Mouse (Mus musculus): Measurements from ENCODE around the gene Ckap4. TPM values are rescaled to one million over a fixed set of nuclear protein-coding genes. Genes with fewer than 3 reads are reported as not detected.
"Not testable (repeated sequence)": the region's sequence is repeated elsewhere in the genome, so short reads cannot be mapped to it uniquely, and the experiment has no call there.

Ckap4 gene
- polyA plus RNA-seq, 1 experiment from 2014 or later, result 91.5 TPM

DNA sequence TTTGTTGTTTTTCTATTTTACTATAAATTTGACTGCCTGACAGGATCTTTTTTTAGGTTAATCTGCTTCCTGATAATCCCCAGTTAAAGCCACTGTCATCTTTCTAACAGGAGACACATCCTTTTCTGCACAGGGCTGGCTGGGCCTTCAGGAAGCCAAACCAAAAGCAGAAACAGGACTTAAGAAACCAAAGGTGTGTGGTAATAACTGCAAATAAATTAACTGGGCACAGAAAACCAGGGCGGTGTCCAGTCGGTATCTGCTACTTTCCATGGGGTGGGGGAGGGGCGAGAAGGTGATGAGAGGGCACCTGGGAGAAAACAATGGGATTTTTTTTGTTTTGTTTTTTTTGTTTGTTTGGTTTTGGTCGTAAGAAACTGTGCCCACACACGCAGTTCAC, 6.8 kb downstream of the Ckap4 start:
- peaks cover 78% of the 10 kb centered on the region for H3K36me3 ChIP-seq
- 74% methylated on average over 5 of the region's 5 CpGs for WGBS

GRCm38 (mm10) chr10:84526488-84526887, 7.4 kb downstream of the Ckap4 start:
- ATAC-seq (ENCODE audit: extremely low read depth, insufficient number of reproducible peaks, low FRiP score, low TSS enrichment), result no peak
- Histone ChIP-seq H3K36me3 (peaks cover 74% of the 10 kb centered on the region), H3K9me3 (no peaks in the 10 kb centered on the region), H3K27me3 (replicated peaks) (no peaks in the 10 kb centered on the region), H3K4me3 (no peak overlapping the region), H3K4me2 (no peak overlapping the region), H3K27ac (replicated peaks) (no peak overlapping the region), H3K9ac (no peak overlapping the region), H3K4me1 (peaks cover 29% of the 10 kb centered on the region)
- 64% methylated on average over 10 of the region's 10 CpGs for WGBS

More for the DNA sequence above, 6.8 kb downstream of the Ckap4 start:
- no peak overlapping the region for H3K4me2 ChIP-seq
- H3K9me3 ChIP-seq, result no peaks in the 10 kb centered on the region
- H3K27me3 ChIP-seq (replicated peaks), result no peaks in the 10 kb centered on the region
- no peak overlapping the region for H3K4me3 ChIP-seq
- peaks cover 35% of the 10 kb centered on the region for H3K4me1 ChIP-seq
- ATAC-seq (ENCODE audit: extremely low read depth, insufficient number of reproducible peaks, low FRiP score, low TSS enrichment), result no peak
- H3K27ac ChIP-seq (replicated peaks), result no peak overlapping the region
- H3K9ac ChIP-seq, result no peak overlapping the region

DNA sequence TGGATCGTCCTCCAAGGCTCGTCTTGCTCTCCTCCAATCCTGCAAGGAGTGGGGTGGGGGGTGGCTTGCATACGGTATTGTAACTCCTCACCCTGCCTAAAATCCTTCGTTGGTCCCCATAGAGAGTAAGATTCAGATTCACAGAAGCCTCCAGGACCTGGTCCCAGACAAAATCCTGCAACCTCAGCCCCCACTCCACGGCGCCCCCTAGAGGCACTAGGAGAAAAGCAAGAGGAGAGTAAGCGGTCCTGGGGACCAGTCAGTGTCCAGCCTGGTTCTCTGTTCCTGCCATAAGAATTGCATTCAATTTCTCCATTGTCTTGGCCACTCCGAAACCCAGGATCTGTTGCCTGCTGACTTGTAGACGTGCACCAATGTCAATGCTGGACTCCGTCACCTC, 10.2 kb downstream of the Ckap4 start:
- no peaks in the 10 kb centered on the region for H3K27me3 ChIP-seq (replicated peaks)
- H3K4me1 ChIP-seq, result peaks cover under 1% of the 10 kb centered on the region; the same call in 1 of the 2 replicates
- no peak overlapping the region for H3K27ac ChIP-seq (replicated peaks)
- 50% methylated on average over 10 of the region's 10 CpGs for WGBS
- H3K36me3 ChIP-seq, result peaks cover 53% of the 10 kb centered on the region
- H3K4me2 ChIP-seq, result no peak overlapping the region
- ATAC-seq (ENCODE audit: extremely low read depth, insufficient number of reproducible peaks, low FRiP score, low TSS enrichment), result no peak
- H3K9ac ChIP-seq, result no peak overlapping the region
- H3K9me3 ChIP-seq, result no peaks in the 10 kb centered on the region
- no peak overlapping the region for H3K4me3 ChIP-seq

DNA sequence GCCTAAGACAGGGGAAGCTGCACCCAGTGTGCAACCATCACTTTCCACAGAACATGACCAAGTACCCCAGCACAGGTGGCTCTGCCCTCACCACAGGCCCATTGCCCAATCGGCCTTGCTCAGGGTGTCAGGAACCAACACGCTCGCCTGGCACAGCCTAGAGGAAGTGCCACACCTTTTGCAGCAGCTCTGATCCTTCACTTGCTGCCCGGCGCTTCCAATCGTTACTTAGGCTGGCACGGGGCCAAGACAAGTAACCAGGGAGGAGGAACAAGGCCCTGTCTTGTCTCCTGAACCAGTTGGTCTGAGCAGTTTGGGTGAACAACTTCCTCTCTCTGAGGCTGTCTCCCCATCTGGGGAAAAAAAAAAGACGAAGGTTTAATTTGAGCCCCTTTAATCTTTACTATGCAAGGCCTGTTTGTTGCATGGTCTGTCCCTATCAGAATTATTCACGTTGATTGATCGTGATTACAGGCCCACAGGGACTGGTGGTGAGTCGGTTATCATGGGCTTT, 17.4 kb downstream of the Ckap4 start:
- no peaks in the 10 kb centered on the region for H3K27me3 ChIP-seq (replicated peaks)
- no peak for ATAC-seq (ENCODE audit: extremely low read depth, insufficient number of reproducible peaks, low FRiP score, low TSS enrichment)
- H3K4me3 ChIP-seq, result no peak overlapping the region
- H3K4me2 ChIP-seq, result no peak overlapping the region
- H3K27ac ChIP-seq (replicated peaks), result no peak overlapping the region
- no peaks in the 10 kb centered on the region for H3K36me3 ChIP-seq
- H3K9ac ChIP-seq, result no peak overlapping the region
- 39% methylated on average over 11 of the region's 11 CpGs for WGBS
- no peaks in the 10 kb centered on the region for H3K9me3 ChIP-seq
- H3K4me1 ChIP-seq, result peaks cover 7% of the 10 kb centered on the region

DNA sequence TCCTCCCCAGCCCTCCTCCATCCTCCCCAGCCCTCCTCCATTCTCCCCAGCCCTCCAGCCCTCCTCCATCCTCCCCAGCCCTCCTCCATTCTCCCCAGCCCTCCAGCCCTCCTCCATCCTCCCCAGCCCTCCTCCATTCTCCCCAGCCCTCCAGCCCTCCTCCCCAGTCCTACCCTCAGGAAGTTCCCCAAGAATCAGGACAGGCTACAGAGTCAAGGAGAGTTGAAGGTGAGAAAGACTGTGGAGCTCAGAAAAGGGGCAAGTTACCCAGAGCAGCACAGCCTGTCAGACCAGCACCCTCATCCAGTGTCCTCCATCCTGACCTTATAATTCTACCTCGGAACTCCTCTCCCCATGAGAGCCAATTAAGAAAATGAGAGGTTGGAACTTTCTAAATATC, 17.9 kb downstream of the Ckap4 start:
- not testable (repeated sequence) for H3K36me3 ChIP-seq; H3K4me2 ChIP-seq; H3K9me3 ChIP-seq; H3K27ac ChIP-seq (replicated peaks); H3K4me1 ChIP-seq; H3K9ac ChIP-seq; H3K4me3 ChIP-seq; ATAC-seq (ENCODE audit: extremely low read depth, insufficient number of reproducible peaks, low FRiP score, low TSS enrichment); H3K27me3 ChIP-seq (replicated peaks)
- WGBS, result 55% methylated on average over 1 of the region's 1 CpGs

- no peak for ATAC-seq (ENCODE audit: extremely low read depth, insufficient number of reproducible peaks, low FRiP score, low TSS enrichment)
- 22% methylated on average over 3 of the region's 3 CpGs for WGBS
Observed at GRCm38 (mm10) chr10:84515512-84515950, 18.3 kb downstream of the Ckap4 start.

GRCm38 (mm10) chr10:84514038-84514578, 19.8 kb downstream of the Ckap4 start:
- no peak overlapping the region for H3K4me3 ChIP-seq
- no peak overlapping the region for H3K4me2 ChIP-seq
- no peaks in the 10 kb centered on the region for H3K36me3 ChIP-seq
- H3K4me1 ChIP-seq, result peaks cover 7% of the 10 kb centered on the region
- no peak overlapping the region for H3K27ac ChIP-seq (replicated peaks)
- no peaks in the 10 kb centered on the region for H3K27me3 ChIP-seq (replicated peaks)
- WGBS, result 39% methylated on average over 5 of the region's 5 CpGs
- no peak for ATAC-seq (ENCODE audit: extremely low read depth, insufficient number of reproducible peaks, low FRiP score, low TSS enrichment)
- H3K9me3 ChIP-seq, result no peaks in the 10 kb centered on the region
- no peak overlapping the region for H3K9ac ChIP-seq

More at GRCm38 (mm10) chr10:84515512-84515950, 18.3 kb downstream of the Ckap4 start:
- no peaks in the 10 kb centered on the region for H3K27me3 ChIP-seq (replicated peaks)
- no peak overlapping the region for H3K9ac ChIP-seq
- H3K27ac ChIP-seq (replicated peaks), result no peak overlapping the region
- no peaks in the 10 kb centered on the region for H3K9me3 ChIP-seq
- H3K4me2 ChIP-seq, result no peak overlapping the region
- H3K36me3 ChIP-seq, result no peaks in the 10 kb centered on the region
- peaks cover 7% of the 10 kb centered on the region for H3K4me1 ChIP-seq
- H3K4me3 ChIP-seq, result no peak overlapping the region

DNA sequence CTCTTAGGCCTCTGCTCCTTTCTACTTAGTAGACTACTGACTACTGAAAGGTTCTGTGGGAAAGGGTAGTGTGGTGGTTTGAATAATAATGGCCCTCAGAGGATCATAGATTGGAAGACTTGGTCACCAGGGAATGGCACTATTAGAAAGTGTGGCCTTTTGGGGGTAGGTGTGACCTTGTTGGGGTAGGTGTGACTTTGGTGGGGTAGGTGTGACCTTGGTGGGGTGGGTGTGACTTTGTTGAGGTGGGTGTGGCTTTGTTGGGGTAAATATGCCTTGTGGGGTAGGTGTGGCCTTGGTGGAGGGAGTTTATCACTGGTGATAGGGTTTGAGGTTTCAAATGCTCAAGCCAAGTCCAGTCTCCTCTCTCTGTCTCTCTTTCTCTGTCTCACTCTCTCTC, 21.1 kb downstream of the Ckap4 start:
- no peaks in the 10 kb centered on the region for H3K36me3 ChIP-seq
- H3K27me3 ChIP-seq (replicated peaks), result no peaks in the 10 kb centered on the region
- no peak overlapping the region for H3K9ac ChIP-seq
- H3K9me3 ChIP-seq, result no peaks in the 10 kb centered on the region
- H3K4me2 ChIP-seq, result no peak overlapping the region
- H3K4me1 ChIP-seq, result peaks cover 7% of the 10 kb centered on the region
- H3K27ac ChIP-seq (replicated peaks), result no peak overlapping the region
- ATAC-seq (ENCODE audit: extremely low read depth, insufficient number of reproducible peaks, low FRiP score, low TSS enrichment), result no peak
- no peak overlapping the region for H3K4me3 ChIP-seq

GRCm38 (mm10) chr10:84508603-84509002, 25.3 kb downstream of the Ckap4 start:
- no peak overlapping the region for H3K4me2 ChIP-seq
- H3K9ac ChIP-seq, result no peak overlapping the region
- WGBS, result 77% methylated on average over 1 of the region's 1 CpGs
- no peaks in the 10 kb centered on the region for H3K9me3 ChIP-seq
- H3K4me3 ChIP-seq, result no peak overlapping the region
- no peak for ATAC-seq (ENCODE audit: extremely low read depth, insufficient number of reproducible peaks, low FRiP score, low TSS enrichment)
- no peaks in the 10 kb centered on the region for H3K4me1 ChIP-seq
- H3K27ac ChIP-seq (replicated peaks), result no peak overlapping the region
- no peaks in the 10 kb centered on the region for H3K27me3 ChIP-seq (replicated peaks)
- no peaks in the 10 kb centered on the region for H3K36me3 ChIP-seq

- H3K27me3 ChIP-seq (replicated peaks), result no peaks in the 10 kb centered on the region
- no peak overlapping the region for H3K27ac ChIP-seq (replicated peaks)
- H3K9me3 ChIP-seq, result no peaks in the 10 kb centered on the region
- H3K9ac ChIP-seq, result no peak overlapping the region
- H3K36me3 ChIP-seq, result no peaks in the 10 kb centered on the region
- ATAC-seq (ENCODE audit: extremely low read depth, insufficient number of reproducible peaks, low FRiP score, low TSS enrichment), result no peak
- H3K4me3 ChIP-seq, result no peak overlapping the region
- H3K4me2 ChIP-seq, result no peak overlapping the region
- peaks cover 14% of the 10 kb centered on the region for H3K4me1 ChIP-seq
- WGBS, result 20% methylated on average over 2 of the region's 2 CpGs
Observed at GRCm38 (mm10) chr10:84498867-84499266, 35.0 kb downstream of the Ckap4 start.

DNA sequence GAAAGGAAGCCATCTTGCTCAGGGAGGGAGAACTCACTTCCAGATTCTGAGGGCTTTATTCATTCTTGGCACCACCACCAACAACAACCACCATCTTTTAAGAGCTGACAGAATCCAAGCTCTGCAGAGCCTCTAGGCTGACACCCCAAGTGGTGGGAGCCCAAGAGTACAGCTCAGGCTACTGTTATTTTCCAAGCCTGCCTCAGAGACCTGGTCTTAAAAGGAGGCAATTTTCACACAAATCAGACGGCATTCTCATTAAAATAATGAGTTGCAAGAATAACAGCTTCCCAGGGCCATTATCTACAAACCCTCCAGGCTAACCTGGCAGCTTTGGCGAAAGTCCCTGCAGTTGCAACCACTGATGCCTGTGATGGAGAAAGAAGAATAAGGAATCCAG, 37.1 kb downstream of the Ckap4 start:
- Histone ChIP-seq H3K4me3 (no peak overlapping the region), H3K27me3 (replicated peaks) (no peaks in the 10 kb centered on the region), H3K4me1 (peaks cover 20% of the 10 kb centered on the region), H3K9me3 (no peaks in the 10 kb centered on the region), H3K4me2 (no peak overlapping the region), H3K27ac (replicated peaks) (no peak overlapping the region), H3K9ac (no peak overlapping the region), H3K36me3 (no peaks in the 10 kb centered on the region)
- WGBS, result 82% methylated on average over 2 of the region's 2 CpGs
- ATAC-seq (ENCODE audit: extremely low read depth, insufficient number of reproducible peaks, low FRiP score, low TSS enrichment), result no peak

DNA sequence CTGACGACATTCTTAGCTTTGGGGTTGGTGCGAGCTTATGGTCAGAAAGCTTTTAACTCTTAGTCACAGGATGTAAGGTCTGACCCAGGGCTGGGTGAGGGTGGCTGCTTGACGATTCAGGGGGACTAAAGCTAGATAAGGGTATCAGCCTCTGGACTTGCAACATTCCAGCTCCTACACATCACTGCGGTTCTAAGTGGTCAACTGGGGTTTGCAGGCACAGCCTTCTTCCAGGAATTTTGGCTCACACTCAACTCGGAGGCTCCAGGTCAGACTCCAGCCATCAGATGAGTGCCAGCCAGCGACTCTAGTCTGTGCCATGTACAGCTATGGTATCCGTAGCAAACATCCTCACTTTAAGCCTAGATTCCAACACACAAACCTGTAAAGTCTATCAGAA, 39.4 kb downstream of the Ckap4 start:
- no peak for ATAC-seq (ENCODE audit: extremely low read depth, insufficient number of reproducible peaks, low FRiP score, low TSS enrichment)
- no peak overlapping the region for H3K4me3 ChIP-seq
- 20% methylated on average over 7 of the region's 7 CpGs for WGBS
- H3K9me3 ChIP-seq, result no peaks in the 10 kb centered on the region
- H3K9ac ChIP-seq, result no peak overlapping the region
- H3K4me2 ChIP-seq, result no peak overlapping the region
- peaks cover 20% of the 10 kb centered on the region for H3K4me1 ChIP-seq
- H3K27me3 ChIP-seq (replicated peaks), result no peaks in the 10 kb centered on the region
- H3K36me3 ChIP-seq, result no peaks in the 10 kb centered on the region
- peak overlapping the region; percentile 31; the same call in 1 of the 2 replicates for H3K27ac ChIP-seq (replicated peaks)
